Mouse (Mus musculus): ENCODE measurements around the gene Auts2. TPM values are rescaled to one million over a fixed set of nuclear protein-coding genes. Genes with fewer than 3 reads are reported as not detected.

The Auts2 gene
- total and polyA plus RNA-seq, 3 experiments: not detected

DNA sequence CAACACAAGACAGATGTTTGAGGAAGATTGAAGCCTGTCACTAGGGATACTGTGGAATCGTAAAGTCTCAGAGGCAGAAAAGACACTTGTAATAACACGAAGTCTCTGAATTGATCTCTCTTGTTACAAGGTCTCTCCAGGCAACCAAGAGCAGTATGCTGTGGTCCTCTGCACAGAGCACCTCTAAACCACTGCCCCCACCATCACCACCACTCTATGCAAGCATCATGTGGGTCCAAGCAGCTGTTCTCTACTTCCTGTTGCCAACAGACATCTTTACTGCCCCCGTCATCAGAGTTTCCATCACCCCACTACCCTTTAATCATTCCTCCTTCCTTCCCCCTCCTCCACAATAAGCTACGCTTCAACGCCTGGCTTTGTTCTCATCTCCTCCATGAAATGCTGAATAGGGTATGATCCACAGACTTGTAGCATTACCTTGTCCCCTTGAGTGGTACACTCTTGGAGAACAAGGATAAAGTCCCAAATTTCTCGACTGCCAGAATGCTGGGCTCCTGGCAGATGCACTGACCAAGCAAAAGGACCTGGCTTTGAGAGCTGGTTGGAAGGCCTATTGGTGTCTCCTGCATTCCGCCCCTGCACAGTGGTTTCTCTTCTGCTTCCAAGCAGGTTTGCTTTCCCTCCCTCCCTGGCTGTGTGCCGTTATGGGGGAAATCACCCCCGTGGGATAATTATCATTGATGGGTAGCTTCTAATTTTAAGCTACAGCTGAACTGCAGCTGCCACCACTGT, 699.2 kb downstream of the Auts2 start:
- dilution Hi-C loops (cut with MboI; ENCODE audit: extremely low pct_ligation_motif_present, extremely low pct_unique_long_range_greater_than_20kb, low sequenced_read_pairs): no loop called here

DNA sequence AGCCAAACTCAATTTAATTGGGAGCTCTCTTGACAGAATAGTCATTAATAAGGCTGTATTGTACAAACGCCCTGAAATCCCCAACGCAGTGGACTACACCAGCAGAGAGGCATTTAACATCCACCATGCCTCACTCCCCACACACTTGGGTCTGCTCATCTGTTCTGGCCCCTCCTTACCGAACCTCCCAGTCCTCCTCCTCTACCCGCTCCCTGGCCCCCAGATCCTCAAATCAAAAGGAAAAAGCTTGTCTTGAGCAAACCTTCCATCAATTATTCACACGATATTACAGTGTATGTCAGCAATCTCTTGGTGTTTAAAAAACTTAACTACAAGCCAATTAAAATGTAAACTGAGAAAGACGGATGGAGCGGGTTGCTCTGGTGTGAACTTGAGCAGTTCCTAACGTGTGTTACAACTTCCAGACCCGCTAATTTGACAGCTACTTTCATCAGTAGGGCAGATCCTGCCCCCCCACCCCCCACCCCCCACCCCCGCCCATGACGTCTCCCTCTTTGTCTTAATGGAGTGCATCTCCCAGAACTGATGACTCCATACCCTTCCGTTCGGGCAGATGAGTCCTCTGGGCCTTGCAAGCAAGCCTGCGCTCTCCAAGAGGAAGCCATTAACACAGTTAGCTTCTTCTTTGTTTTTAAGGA, 703.4 kb downstream of the Auts2 start:
- Histone ChIP-seq H3K4me2 (ENCODE audit: insufficient read depth, low read depth, poor library complexity, severe bottlenecking) (no peak overlapping the region), H3K9me3 (replicated peaks; ENCODE audit: low read length) (peaks cover 78% of the 10 kb centered on the region), H3K4me3 (replicated peaks in 1 of 3; ENCODE audit: low read depth in 2 of 3, low read length in 2 of 3, poor library complexity in 1 of 3) (no peak overlapping the region), H3K27ac (ENCODE audit: insufficient read depth, low read depth) (no peak overlapping the region), H3K79me2 (replicated peaks; ENCODE audit: control insufficient read depth, extremely low read depth, insufficient read depth, poor library complexity, severe bottlenecking) (no peaks in the 10 kb centered on the region), H3K9ac (ENCODE audit: insufficient read depth, low read depth) (no peak overlapping the region), H3K4me1 (ENCODE audit: control insufficient read depth in 1 of 2, insufficient read depth in 2 of 2) (no peaks in the 10 kb centered on the region), H3K27me3 (replicated peaks) (no peaks in the 10 kb centered on the region), H3K36me3 (replicated peaks in 1 of 2; ENCODE audit: control insufficient read depth in 1 of 2, insufficient read depth in 1 of 2, low read length in 1 of 2) (no peaks in the 10 kb centered on the region)
- dilution Hi-C loops (cut with MboI; ENCODE audit: extremely low pct_ligation_motif_present, extremely low pct_unique_long_range_greater_than_20kb, low sequenced_read_pairs): no loop called here
- TF ChIP-seq NRF1 (IDR thresholded peaks at IDR 0.05; ENCODE audit: low read depth, low read length) (no peak), NELFE (IDR thresholded peaks at IDR 0.05; ENCODE audit: low read depth, low read length) (no peak), UBTF (IDR thresholded peaks at IDR 0.05; ENCODE audit: low read depth, low read length) (no peak), JUND (conservative IDR thresholded peaks at IDR 0.05; ENCODE audit: low read depth, low read length) (no peak), MYC (IDR thresholded peaks at IDR 0.05; ENCODE audit: low read depth, low read length) (no peak), HCFC1 (IDR thresholded peaks at IDR 0.05; ENCODE audit: low read depth, low read length) (no peak), ELF1 (IDR thresholded peaks at IDR 0.05; ENCODE audit: low read depth, low read length) (no peak), POLR2AphosphoS2 (IDR thresholded peaks at IDR 0.05; ENCODE audit: low read depth, low read length) (no peak), CHD2 (IDR thresholded peaks at IDR 0.05; ENCODE audit: low read length) (no peak), RCOR1 (conservative IDR thresholded peaks at IDR 0.05; ENCODE audit: low read depth, low read length) (no peak), BHLHE40 (IDR thresholded peaks at IDR 0.05; ENCODE audit: low read depth, low read length) (no peak), IRF4 (IDR thresholded peaks at IDR 0.05; ENCODE audit: low read depth, low read length) (no peak), E2F4 (IDR thresholded peaks at IDR 0.05; ENCODE audit: insufficient replicate concordance, low read depth, low read length) (no peak), PAX5 (IDR thresholded peaks at IDR 0.05; ENCODE audit: low read length) (no peak), MAFK (IDR thresholded peaks at IDR 0.05; ENCODE audit: insufficient replicate concordance, low read length) (no peak)
- in situ Hi-C loops (cut with MboI; ENCODE audit: low pct_ligation_motif_present, low pct_unique_long_range_greater_than_20kb, low sequenced_read_pairs): no loop called here
- DNase-seq (ENCODE audit: extremely low read depth): no peak

More for the DNA sequence above, 699.2 kb downstream of the Auts2 start:
- H3K36me3 ChIP-seq (replicated peaks in 1 of 2; ENCODE audit: control insufficient read depth in 1 of 2, insufficient read depth in 1 of 2, low read length in 1 of 2): no peaks in the 10 kb centered on the region
- TF ChIP-seq POLR2AphosphoS2 (IDR thresholded peaks at IDR 0.05; ENCODE audit: low read depth, low read length) (no peak), ZNF384 (IDR thresholded peaks at IDR 0.05; ENCODE audit: low read depth, low read length) (no peak), SIN3A (IDR thresholded peaks at IDR 0.05; ENCODE audit: low read length) (no peak), ETS1 (conservative IDR thresholded peaks at IDR 0.05; ENCODE audit: low read depth, low read length) (no peak), ZC3H11A (IDR thresholded peaks at IDR 0.05; ENCODE audit: low read depth, low read length) (no peak), MAX (IDR thresholded peaks at IDR 0.05; ENCODE audit: low read length) (no peak), TCF12 (IDR thresholded peaks at IDR 0.05; ENCODE audit: low read depth, low read length) (no peak), KAT2A (IDR thresholded peaks at IDR 0.05; ENCODE audit: insufficient replicate concordance, low read length) (no peak), BHLHE40 (IDR thresholded peaks at IDR 0.05; ENCODE audit: low read depth, low read length) (no peak), USF2 (conservative IDR thresholded peaks at IDR 0.05; ENCODE audit: low read depth, low read length) (no peak), MYC (IDR thresholded peaks at IDR 0.05; ENCODE audit: low read depth, low read length) (no peak), PAX5 (IDR thresholded peaks at IDR 0.05; ENCODE audit: low read length) (no peak), CHD1 (IDR thresholded peaks at IDR 0.05; ENCODE audit: low read depth, low read length) (no peak), ZKSCAN1 (IDR thresholded peaks at IDR 0.05; ENCODE audit: borderline replicate concordance, low read depth, low read length) (no peak), USF1 (IDR thresholded peaks at IDR 0.05; ENCODE audit: low read depth, low read length) (no peak), MXI1 (IDR thresholded peaks at IDR 0.05; ENCODE audit: low read depth, low read length) (no peak), RCOR1 (conservative IDR thresholded peaks at IDR 0.05; ENCODE audit: low read depth, low read length) (no peak)
- no peak for DNase-seq (ENCODE audit: extremely low read depth)
- in situ Hi-C loops (cut with MboI; ENCODE audit: low pct_ligation_motif_present, low pct_unique_long_range_greater_than_20kb, low sequenced_read_pairs): no loop called here
- H3K4me3 ChIP-seq (replicated peaks in 1 of 3; ENCODE audit: low read depth in 2 of 3, low read length in 2 of 3, poor library complexity in 1 of 3): no peak overlapping the region
- H3K4me1 ChIP-seq (ENCODE audit: control insufficient read depth in 1 of 2, insufficient read depth in 2 of 2): no peaks in the 10 kb centered on the region
- no peaks in the 10 kb centered on the region for H3K79me2 ChIP-seq (replicated peaks; ENCODE audit: control insufficient read depth, extremely low read depth, insufficient read depth, poor library complexity, severe bottlenecking)
- H3K27me3 ChIP-seq (replicated peaks): no peaks in the 10 kb centered on the region
- peaks cover 90% of the 10 kb centered on the region for H3K9me3 ChIP-seq (replicated peaks; ENCODE audit: low read length)
- no peak overlapping the region for H3K27ac ChIP-seq (ENCODE audit: insufficient read depth, low read depth)
- no peak overlapping the region for H3K4me2 ChIP-seq (ENCODE audit: insufficient read depth, low read depth, poor library complexity, severe bottlenecking)
- H3K9ac ChIP-seq (ENCODE audit: insufficient read depth, low read depth): no peak overlapping the region

Data from CH12.LX (cell line).